Mouse (Mus musculus) cerebellum, adult 9-10 months (tissue): ENCODE data around the gene Olfr1335.
A peak's percentile ranks its signal among the peaks of the same experiment; 100 is the strongest.
"Not testable (repeated sequence)": the region's sequence is repeated elsewhere in the genome, so short reads cannot be mapped to it uniquely, and the experiment has no call there.

ENCODE experiments used
- DNase-seq: peaks from one replicate; pipeline ENCODE4 v3.0.0; 2022

Olfr1335 gene

DNA sequence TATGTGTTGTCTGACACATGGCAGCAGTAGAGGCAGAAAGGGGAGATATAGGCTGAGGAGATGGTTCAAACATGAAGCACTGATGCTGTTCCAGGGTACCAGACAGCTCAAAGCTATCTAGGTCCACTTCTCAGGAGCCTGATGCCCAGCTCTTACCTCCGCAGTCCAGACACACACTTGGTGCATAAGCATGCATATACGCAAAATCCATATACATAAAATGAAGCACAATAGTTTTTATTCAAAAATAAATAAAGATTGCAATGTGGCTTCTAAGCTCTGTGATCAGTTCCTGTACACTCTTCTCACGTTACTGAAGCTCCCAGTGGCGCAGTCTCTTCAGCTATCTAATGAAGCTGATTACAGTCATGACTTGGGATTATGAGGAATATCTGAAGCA is at the start of gene Olfr1335:
Olfr1335 (minus strand) TSS at position 101 of the 400 bp plus-strand sequence.
- no peak for DNase-seq

DNA sequence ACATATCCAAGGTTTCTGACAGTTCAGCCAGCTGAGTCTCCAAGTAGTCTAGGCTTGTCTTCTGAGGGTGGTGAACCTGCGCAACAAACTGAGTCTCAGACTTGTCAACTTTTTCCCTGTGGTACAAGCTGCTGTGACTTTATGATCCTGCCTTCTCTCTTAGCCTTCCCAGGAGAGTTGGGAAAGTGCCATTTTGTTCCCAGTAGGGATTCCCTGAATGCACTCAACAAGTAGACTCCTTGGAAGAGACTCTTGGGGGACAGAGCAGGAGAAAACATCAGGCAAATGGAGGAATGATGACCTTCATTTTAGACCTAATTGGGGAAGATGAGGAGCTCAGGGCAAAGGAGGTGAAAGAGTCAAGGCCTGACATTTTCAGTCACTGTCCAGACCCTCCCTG is 26.4 kb upstream of the Olfr1335 start, which contains the start of gene Olfr1333:
Olfr1333 (minus strand) TSS at position 101 of the 400 bp plus-strand sequence.
- DNase-seq: no peak

DNA sequence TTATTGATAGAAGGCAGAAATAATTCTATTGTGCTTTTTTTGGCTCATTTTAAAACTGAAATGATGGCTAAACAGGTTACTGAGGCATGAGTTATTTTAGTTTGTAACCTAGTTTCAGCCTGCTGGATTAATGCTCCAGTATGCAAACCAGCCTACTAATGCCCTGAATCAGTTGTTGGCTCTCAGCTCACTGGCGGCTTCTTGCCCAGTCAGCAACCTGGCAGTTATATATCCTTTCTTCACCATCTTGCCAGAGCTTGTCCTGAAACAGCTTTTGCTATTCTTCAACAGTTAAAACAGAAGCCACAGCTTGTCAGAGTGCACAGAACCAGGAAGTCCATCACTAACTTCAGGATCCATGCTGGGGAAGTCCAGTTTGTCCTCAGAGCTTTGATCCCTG is 9.2 kb upstream of the Olfr1335 start:
- DNase-seq: peak; percentile 2

DNA sequence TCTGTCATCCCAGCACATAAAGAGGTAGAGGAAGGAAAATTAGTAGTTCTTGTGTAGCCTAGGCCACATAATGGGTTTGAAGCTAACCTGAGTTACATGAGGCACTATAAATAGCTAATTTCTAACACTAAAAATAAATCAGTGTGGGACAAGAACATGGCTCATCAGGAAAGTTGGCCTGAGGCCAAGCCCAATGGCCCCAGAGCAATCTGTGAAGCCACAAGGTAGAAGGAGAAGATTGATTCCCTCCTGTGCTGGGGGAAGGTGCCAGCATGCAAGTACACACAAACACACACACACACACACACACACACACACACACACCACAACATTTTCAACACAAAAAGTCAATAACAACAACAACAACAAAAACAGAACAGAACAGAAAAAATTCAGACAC is 16.9 kb downstream of the Olfr1335 start:
- DNase-seq: not testable (repeated sequence)

DNA sequence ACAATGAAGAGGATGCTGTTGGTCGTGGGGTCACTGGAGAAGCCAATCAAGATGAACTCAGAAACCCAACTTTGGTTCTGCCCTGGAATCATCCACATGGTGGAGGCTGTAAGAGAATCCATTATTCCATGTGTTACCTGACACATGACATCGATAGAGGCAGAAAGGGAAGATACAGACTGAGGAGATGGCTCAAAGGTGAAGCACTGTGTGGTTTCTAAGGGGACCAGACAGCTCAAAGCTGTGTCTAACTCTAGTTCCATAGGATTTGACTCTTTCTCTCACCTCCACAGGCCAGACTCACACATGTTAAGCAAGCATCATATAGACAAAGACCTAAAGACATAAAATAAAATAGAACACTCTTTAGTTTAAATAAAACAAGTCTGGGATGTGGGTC is 27.3 kb downstream of the Olfr1335 start, which contains the start of gene Olfr1337:
Olfr1337 (minus strand) TSS at position 101 of the 400 bp plus-strand sequence.
- DNase-seq: no peak
